Mouse (Mus musculus) induced T-regulatory cell, adult 2 months (primary cell): ENCODE measurements at regions not wholly inside any gene's neighbourhood (a gene's known extent, or its start where the extent isn't known, plus 50 kb on each side); places are given as distances from the start of the nearest gene placed in this dataset.
"Not testable (repeated sequence)": the region's sequence is repeated elsewhere in the genome, so short reads cannot be mapped to it uniquely, and the experiment has no call there.

Experiments
- DNase-seq: peaks from one replicate; pipeline ENCODE4 v3.0.0-alpha.2; 2012; ENCODE audit warnings: low read depth

- peak; percentile 56 for DNase-seq
These were observed 80.0 kb downstream of the Nfkbiz start for GRCm38 (mm10) chr16:55758707-55759067.

GRCm38 (mm10) chr16:55757952-55758706 is 80.6 kb downstream of the Nfkbiz start:
- peak; percentile 50 for DNase-seq

GRCm38 (mm10) chr16:55757422-55757815 is 81.3 kb downstream of the Nfkbiz start:
- not testable (repeated sequence) for DNase-seq

- peak; percentile 83 for DNase-seq
These were observed 81.8 kb downstream of the Nfkbiz start for GRCm38 (mm10) chr16:55756764-55757421.

- peak; percentile 48 for DNase-seq
These were observed 83.3 kb downstream of the Nfkbiz start for GRCm38 (mm10) chr16:55755309-55755832.

- peak; percentile 92 for DNase-seq
These were observed 84.5 kb downstream of the Nfkbiz start for GRCm38 (mm10) chr16:55754092-55754763.

GRCm38 (mm10) chr16:55753380-55753779 is 85.3 kb downstream of the Nfkbiz start:
- DNase-seq: no peak

GRCm38 (mm10) chr16:55747250-55747649 is 91.4 kb downstream of the Nfkbiz start:
- DNase-seq: peak; percentile 72

- peak; percentile 31 for DNase-seq
These were observed 92.5 kb downstream of the Nfkbiz start for GRCm38 (mm10) chr16:55746159-55746558.

- DNase-seq: peak; percentile 31
These were observed 93.6 kb downstream of the Nfkbiz start for GRCm38 (mm10) chr16:55745094-55745493.

GRCm38 (mm10) chr16:55741099-55741863 is 97.4 kb downstream of the Nfkbiz start:
- no peak for DNase-seq

- no peak for DNase-seq
These were observed 100.0 kb downstream of the Nfkbiz start for GRCm38 (mm10) chr16:55738741-55739140.

- peak; percentile 59 for DNase-seq
These were observed 103.2 kb downstream of the Nfkbiz start for GRCm38 (mm10) chr16:55735476-55735968.

GRCm38 (mm10) chr16:55734301-55734700 is 104.4 kb downstream of the Nfkbiz start:
- DNase-seq: peak; percentile 51

- DNase-seq: peak; percentile 59
These were observed 104.9 kb downstream of the Nfkbiz start for GRCm38 (mm10) chr16:55733751-55734150.

GRCm38 (mm10) chr16:55731003-55731402 is 107.7 kb downstream of the Nfkbiz start:
- peak; percentile 37 for DNase-seq

GRCm38 (mm10) chr16:55726538-55726937 is 112.2 kb downstream of the Nfkbiz start:
- DNase-seq: no peak

- no peak for DNase-seq
These were observed 118.3 kb downstream of the Nfkbiz start for GRCm38 (mm10) chr16:55720430-55720829.

- no peak for DNase-seq
These were observed 128.7 kb downstream of the Nfkbiz start for GRCm38 (mm10) chr16:55710017-55710416.

GRCm38 (mm10) chr16:55706502-55706901 is 132.2 kb downstream of the Nfkbiz start:
- DNase-seq: no peak

- DNase-seq: peak; percentile 72
These were observed 140.2 kb downstream of the Nfkbiz start for GRCm38 (mm10) chr16:55698489-55698892.

- DNase-seq: peak; percentile 31
These were observed 147.6 kb downstream of the Nfkbiz start for GRCm38 (mm10) chr16:55691069-55691468.
